Mouse (Mus musculus) intestine, embryonic 16.5 days (tissue): ENCODE measurements around the gene Tmem106c. TPM values are rescaled to one million over a fixed set of nuclear protein-coding genes. Genes with fewer than 3 reads are reported as not detected.

Experiments
- ATAC-seq: fragments of 200-750 bp; cut with Nextera tagmentation; 2 replicates; pipeline ENCODE4 v1.8.0; 2017; ENCODE audit warnings: moderate TSS enrichment, moderate library complexity
- H3K27ac ChIP-seq: fragments of 300-500 bp; sonication (generic); 2 replicates; pipeline ENCODE4 v1.5.1; 2014; ENCODE audit warnings: mild to moderate bottlenecking, low read length
- H3K27me3 ChIP-seq: fragments of 300-500 bp; sonication (generic); replicated peaks from 2 replicates; pipeline ENCODE4 v1.6.1; 2014; ENCODE audit warnings: low read length, control low read depth, mixed read lengths; ENCODE audit not compliant: control insufficient read depth, insufficient read depth
- H3K36me3 ChIP-seq: fragments of 300-500 bp; sonication (generic); 2 replicates; pipeline ENCODE4 v1.6.1; 2014; ENCODE audit warnings: low read length, control low read depth; ENCODE audit not compliant: control insufficient read depth, insufficient read depth
- H3K4me1 ChIP-seq: fragments of 300-500 bp; sonication (generic); 2 replicates; pipeline ENCODE4 v1.6.1; 2014; ENCODE audit warnings: low read length, control low read depth, mixed read lengths; ENCODE audit not compliant: control insufficient read depth, insufficient read depth
- H3K4me2 ChIP-seq: fragments of 300-500 bp; sonication (generic); 2 replicates; pipeline ENCODE4 v1.6.1; 2014; ENCODE audit warnings: low read depth, low read length, control low read depth
- H3K4me3 ChIP-seq: fragments of 300-500 bp; sonication (generic); 2 replicates; pipeline ENCODE4 v1.5.1; 2014; ENCODE audit warnings: mild to moderate bottlenecking, low read length
- H3K9ac ChIP-seq: fragments of 300-500 bp; sonication (generic); 2 replicates; pipeline ENCODE4 v1.6.1; 2014; ENCODE audit warnings: low read depth, low read length
- H3K9me3 ChIP-seq: fragments of 300-500 bp; sonication (generic); 2 replicates; pipeline ENCODE4 v1.6.1; 2016; ENCODE audit warnings: low read length, control low read depth; ENCODE audit not compliant: control insufficient read depth
- WGBS: fragments of 180-500 bp; shearing (Covaris S2); extraction: QIAGEN DNeasy Blood & Tissue Kit; methylation state at CpG from one replicate; pipeline ENCODE4 v1.1.7; 2014; 5-methylcytosine and 5-hydroxymethylcytosine counted together
- polyA plus RNA-seq: library from polyadenylated mRNA; unstranded; fragments of >200 nt; fragmentation: Nextera tagmentation; extraction: Ambion mirVana; gene quantifications from 2 replicates; pipeline ENCODE4 v1.2.1, GENCODE M21; 2015

Gene Tmem106c
- polyA plus RNA-seq, 1 experiment from 2014 or later = 51.6 TPM

DNA sequence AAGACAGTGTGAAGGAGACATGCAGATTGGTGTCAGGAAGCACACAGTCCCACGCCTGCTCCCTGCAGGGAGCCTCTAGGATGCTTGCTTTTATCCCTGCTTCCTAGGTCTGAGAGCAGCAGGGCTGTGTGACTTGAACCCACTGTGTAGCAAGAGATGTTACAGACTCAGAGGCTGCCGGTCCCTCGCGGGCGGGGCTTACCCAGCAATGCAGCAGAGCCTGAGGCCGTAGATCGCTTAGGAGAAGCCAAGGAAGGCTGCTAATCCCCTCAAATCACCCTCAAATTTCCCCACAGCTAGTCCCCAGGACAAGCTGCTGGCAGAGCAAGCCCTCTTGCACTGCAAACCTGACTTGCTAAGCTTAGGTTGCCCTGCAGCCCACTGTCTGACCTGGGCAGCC is 15.3 kb upstream of the Tmem106c start:
- no peaks in the 10 kb centered on the region for H3K36me3 ChIP-seq
- no peak overlapping the region for H3K9ac ChIP-seq
- no peak for ATAC-seq
- no peak overlapping the region for H3K27ac ChIP-seq
- H3K27me3 ChIP-seq = no peaks in the 10 kb centered on the region
- no peak overlapping the region for H3K4me3 ChIP-seq
- peaks cover 7% of the 10 kb centered on the region for H3K4me1 ChIP-seq
- H3K9me3 ChIP-seq = no peaks in the 10 kb centered on the region
- WGBS = 36% methylated on average over 7 of the region's 7 CpGs
- H3K4me2 ChIP-seq = no peak overlapping the region

DNA sequence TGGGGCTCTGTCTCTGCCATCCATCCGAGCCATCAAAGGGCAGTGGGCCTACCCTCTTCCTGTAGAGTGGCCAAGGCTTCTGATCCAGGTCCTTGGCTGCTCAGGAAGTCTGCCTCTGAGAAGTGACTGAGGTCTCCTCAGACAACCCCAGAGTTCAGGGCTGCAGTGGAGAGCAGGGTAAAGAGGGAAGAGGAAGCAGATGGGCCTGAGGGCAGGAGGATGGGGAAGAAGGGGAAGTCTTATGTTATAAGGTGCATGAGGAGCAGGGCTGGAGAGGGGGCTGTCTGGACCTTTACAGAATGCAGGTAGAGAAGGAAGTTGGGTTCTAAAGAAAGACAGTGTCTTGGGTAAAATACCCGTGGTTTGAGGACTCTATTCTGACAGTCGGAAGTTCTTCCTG is 14.3 kb upstream of the Tmem106c start:
- H3K27ac ChIP-seq = no peak overlapping the region
- H3K4me3 ChIP-seq = no peak overlapping the region
- no peaks in the 10 kb centered on the region for H3K36me3 ChIP-seq
- 55% methylated on average over 3 of the region's 3 CpGs for WGBS
- H3K9ac ChIP-seq = no peak overlapping the region
- no peaks in the 10 kb centered on the region for H3K27me3 ChIP-seq
- H3K4me1 ChIP-seq = peaks cover 6% of the 10 kb centered on the region
- H3K9me3 ChIP-seq = no peaks in the 10 kb centered on the region
- no peak overlapping the region for H3K4me2 ChIP-seq
- no peak for ATAC-seq

DNA sequence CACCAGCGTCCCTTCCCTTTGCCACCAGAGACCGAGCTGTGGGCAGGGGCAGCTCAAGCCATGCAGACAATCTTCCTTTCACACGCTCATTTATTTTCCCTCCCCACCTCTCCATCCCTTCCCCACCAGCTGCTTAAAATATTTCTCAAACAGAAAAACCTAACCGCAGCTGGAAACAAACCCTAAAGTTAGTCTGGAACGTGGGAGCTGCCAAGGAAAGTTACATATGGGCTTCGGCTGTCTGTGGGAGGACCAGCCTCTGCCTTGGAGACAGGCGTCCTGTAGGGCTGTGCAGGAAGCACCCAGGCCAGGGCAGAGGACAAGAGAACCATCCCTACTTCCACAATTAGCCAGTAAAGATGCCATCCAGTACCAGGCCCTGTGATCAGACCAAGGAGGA is 13.8 kb upstream of the Tmem106c start:
- no peak for ATAC-seq
- no peaks in the 10 kb centered on the region for H3K9me3 ChIP-seq
- no peak overlapping the region for H3K4me2 ChIP-seq
- WGBS = 60% methylated on average over 7 of the region's 7 CpGs
- peaks cover 4% of the 10 kb centered on the region for H3K4me1 ChIP-seq
- H3K36me3 ChIP-seq = no peaks in the 10 kb centered on the region
- no peak overlapping the region for H3K9ac ChIP-seq
- no peaks in the 10 kb centered on the region for H3K27me3 ChIP-seq
- H3K27ac ChIP-seq = no peak overlapping the region
- no peak overlapping the region for H3K4me3 ChIP-seq

DNA sequence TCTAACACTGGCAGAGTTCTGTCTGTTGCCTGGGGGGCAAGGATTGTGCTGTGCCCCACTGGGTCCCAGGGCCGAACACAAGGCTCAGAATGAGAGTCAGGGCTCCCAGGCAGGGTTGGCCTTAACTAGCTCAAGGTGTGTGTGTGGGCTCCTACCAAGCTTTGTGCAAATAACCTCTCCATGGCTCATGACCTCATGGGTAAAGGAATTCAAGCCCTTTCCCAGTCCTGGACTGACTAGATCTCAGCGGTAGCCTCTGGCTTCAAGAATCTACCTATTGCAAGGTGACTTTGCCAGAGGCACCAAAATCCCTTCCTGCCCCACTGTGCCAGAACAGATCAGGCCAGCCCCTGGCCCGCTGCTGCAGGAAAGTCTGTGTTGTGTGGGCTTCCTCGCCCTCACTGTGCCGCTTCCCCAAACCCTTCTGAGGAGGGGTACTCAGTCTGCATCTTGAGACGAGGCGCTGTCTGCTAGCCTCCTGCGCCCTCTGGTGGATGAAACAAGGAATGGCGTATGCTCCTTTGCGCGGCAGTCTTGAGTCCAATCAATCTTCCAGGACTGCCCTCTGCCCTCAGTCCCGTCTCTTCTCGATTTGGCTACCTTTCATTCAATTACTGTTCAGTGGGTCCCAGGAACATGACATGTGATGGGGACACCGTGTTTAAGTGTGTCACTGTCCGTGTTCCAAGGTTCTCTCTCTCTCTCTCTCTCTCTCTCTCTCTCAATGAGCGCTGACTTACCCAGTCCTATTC is 11.7 kb upstream of the Tmem106c start:
- Histone ChIP-seq H3K9me3 (no peaks in the 10 kb centered on the region), H3K27ac (no peak overlapping the region), H3K27me3 (no peaks in the 10 kb centered on the region), H3K4me2 (no peak overlapping the region), H3K4me3 (no peak overlapping the region), H3K36me3 (no peaks in the 10 kb centered on the region), H3K9ac (0 out of 2 replicates have a peak overlapping the region, but pooled peaks have one; percentile 24), H3K4me1 (0 out of 2 replicates have a peak, but pooled peaks cover 4% of the 10 kb centered on the region)
- 15% methylated on average over 16 of the region's 16 CpGs for WGBS
- ATAC-seq = 0 out of 2 replicates have a peak, but pooled peaks have one; percentile 17

DNA sequence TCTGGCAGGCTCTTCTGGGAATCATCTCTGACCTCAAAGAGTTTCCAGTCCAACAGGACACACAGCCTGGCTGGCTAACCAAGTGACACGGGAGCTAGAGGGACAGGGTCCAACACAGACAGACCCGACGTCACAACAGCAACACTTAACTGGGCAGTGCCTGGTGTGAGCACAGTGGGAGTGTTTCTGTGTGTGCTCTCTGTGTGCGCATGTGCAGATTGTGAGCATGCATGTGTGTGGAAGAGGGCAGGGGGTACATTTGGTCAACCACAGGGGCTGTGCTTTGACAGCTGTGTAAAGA is 11.2 kb upstream of the Tmem106c start:
- Histone ChIP-seq H3K9ac (no peak overlapping the region), H3K4me3 (no peak overlapping the region), H3K27me3 (no peaks in the 10 kb centered on the region), H3K9me3 (no peaks in the 10 kb centered on the region), H3K4me1 (0 out of 2 replicates have a peak, but pooled peaks cover 4% of the 10 kb centered on the region), H3K36me3 (no peaks in the 10 kb centered on the region), H3K27ac (no peak overlapping the region), H3K4me2 (no peak overlapping the region)
- WGBS = 69% methylated on average over 4 of the region's 4 CpGs
- 0 out of 2 replicates have a peak, but pooled peaks have one; percentile 20 for ATAC-seq

DNA sequence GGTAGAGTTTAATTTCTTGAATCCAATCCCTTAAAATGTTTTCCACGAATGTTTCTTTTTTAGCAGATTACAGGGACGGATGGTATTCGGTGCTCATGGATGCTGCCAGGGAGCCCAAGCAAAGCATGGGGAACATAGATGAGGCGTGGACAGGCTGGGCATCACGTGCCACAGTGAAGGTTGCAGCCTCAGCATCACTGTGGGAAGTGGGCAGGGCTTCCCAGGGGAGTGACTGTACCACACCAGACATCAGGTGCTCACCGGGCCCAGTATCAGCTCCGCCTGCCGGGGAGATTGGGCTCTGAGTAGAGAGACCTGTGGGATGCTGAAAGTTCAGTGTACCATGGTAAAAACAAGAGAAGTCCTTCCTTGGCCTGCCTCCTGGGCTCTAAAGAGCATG is 9.3 kb upstream of the Tmem106c start:
- Histone ChIP-seq H3K27ac (no peak overlapping the region), H3K36me3 (no peaks in the 10 kb centered on the region), H3K4me1 (0 out of 2 replicates have a peak, but pooled peaks cover 4% of the 10 kb centered on the region), H3K27me3 (no peaks in the 10 kb centered on the region), H3K4me3 (no peak overlapping the region), H3K4me2 (no peak overlapping the region), H3K9ac (no peak overlapping the region), H3K9me3 (no peaks in the 10 kb centered on the region)
- ATAC-seq = no peak
- WGBS = 77% methylated on average over 8 of the region's 8 CpGs

DNA sequence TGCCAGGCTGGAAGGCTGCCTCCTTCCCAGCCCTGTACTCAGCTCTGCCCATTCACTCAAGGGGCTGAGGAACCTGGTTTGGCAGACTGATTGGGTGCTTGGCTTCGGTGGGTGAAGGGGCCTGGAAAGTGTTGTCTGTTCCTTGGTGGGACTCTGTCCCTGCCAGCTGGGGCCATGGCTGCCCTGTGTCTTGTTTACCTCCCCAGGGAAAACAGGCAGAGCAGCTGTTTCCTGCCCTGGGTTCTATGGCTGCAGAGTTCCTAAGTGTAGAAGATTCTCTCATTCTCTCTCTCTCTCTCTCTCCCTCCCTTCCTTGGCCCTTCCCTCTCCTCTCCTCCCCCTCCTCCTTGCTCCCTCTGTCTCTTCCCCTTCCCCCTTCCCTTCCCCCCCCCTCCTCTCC is 8.7 kb upstream of the Tmem106c start:
- Histone ChIP-seq H3K4me2 (no peak overlapping the region), H3K9me3 (no peaks in the 10 kb centered on the region), H3K4me1 (0 out of 2 replicates have a peak, but pooled peaks cover 4% of the 10 kb centered on the region), H3K36me3 (no peaks in the 10 kb centered on the region), H3K9ac (0 out of 2 replicates have a peak overlapping the region, but pooled peaks have one; percentile 24), H3K27ac (no peak overlapping the region), H3K4me3 (no peak overlapping the region), H3K27me3 (no peaks in the 10 kb centered on the region)
- WGBS = 53% methylated on average over 1 of the region's 1 CpGs
- ATAC-seq = peak; percentile 19; the same call in 1 of the 2 replicates

DNA sequence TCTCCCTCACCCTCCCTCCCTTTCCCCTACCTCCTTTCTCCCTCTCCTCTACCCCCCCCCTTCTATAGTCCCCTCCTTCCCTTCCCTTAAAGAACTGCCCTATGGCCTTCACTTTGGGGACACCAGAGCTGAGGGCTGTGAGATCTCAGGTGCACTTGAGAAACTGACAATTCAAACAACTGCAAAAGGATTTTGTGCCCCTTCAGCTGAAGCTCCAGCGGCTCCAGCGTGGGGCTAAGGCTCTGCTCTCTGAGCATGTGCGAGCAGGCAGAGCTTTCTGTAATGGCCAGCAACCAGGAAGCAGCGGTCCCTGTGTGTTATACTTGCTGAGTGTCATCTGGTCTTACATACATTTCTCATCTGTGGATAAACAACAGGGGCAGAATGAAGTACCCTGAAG is 8.3 kb upstream of the Tmem106c start:
- 13% methylated on average over 4 of the region's 4 CpGs for WGBS
- Histone ChIP-seq H3K4me2 (no peak overlapping the region), H3K9me3 (no peaks in the 10 kb centered on the region), H3K27me3 (no peaks in the 10 kb centered on the region), H3K4me1 (0 out of 2 replicates have a peak, but pooled peaks cover 4% of the 10 kb centered on the region), H3K4me3 (no peak overlapping the region), H3K27ac (no peak overlapping the region), H3K36me3 (no peaks in the 10 kb centered on the region), H3K9ac (no peak overlapping the region)
- ATAC-seq = no peak; the same call in 1 of the 2 replicates

DNA sequence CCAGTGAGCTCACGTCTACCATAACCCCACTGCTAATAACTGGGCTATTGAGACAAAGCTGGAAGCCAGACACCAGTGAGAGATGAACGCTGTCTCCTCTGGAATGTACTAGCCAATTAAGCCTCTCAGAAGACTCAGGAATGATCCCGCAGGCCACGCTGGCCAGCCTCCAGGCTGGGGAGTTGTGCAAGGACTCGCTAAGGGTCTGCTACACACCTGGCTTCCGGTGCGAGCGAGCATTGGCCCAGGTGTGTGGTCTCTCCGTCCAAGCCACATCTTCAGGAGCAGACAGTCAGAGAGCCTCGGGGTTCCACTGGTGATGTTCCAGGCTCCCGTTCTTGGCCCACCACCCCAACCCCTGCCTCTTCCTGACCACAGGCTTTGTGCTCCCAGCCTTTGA is 7.6 kb upstream of the Tmem106c start:
- no peak overlapping the region for H3K4me3 ChIP-seq
- no peaks in the 10 kb centered on the region for H3K27me3 ChIP-seq
- H3K9ac ChIP-seq = no peak overlapping the region
- ATAC-seq = no peak; the same call in 1 of the 2 replicates
- no peak overlapping the region for H3K27ac ChIP-seq
- H3K9me3 ChIP-seq = no peaks in the 10 kb centered on the region
- no peak overlapping the region for H3K4me2 ChIP-seq
- H3K4me1 ChIP-seq = 0 out of 2 replicates have a peak, but pooled peaks cover 4% of the 10 kb centered on the region
- WGBS = 60% methylated on average over 11 of the region's 11 CpGs
- H3K36me3 ChIP-seq = no peaks in the 10 kb centered on the region
